17 mouse cellular contexts compared by ENCODE assay signal in the genomic region with DNA sequence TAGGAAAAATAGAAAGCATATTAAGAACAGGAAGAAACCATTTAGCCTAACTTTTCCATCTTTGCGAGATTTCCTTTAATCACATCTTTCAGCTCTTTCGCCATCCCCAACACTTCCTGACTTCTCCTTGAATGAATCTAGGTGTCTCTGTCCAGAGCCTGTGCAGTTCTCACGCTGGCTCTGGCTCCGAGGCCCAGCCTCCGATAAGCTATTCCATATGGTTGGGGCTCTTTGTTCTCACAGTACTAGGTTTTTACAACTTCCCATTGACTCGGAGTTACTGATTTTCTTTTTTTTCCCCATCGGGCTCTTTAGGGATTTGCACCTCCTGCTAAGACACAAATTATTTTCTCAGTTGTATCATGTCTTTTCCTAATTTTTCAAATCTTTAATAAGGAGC.
"Had no signal": no experiment of that assay in that cellular context is flagged by ENCODE, and none has a peak within 500 bp of the region (broad histone marks: within the 10 kb centered on the region; RNA-seq: fewer than 3 reads in every experiment).

No protein-coding gene starts in this region.

- H3K27ac ChIP-seq: intestine, embryonic 15.5 days; layer of hippocampus, adult 2 months; liver, embryonic 15.5 days; midbrain, embryonic 12.5 days; neural tube, embryonic 15.5 days had no signal

- H3K9ac ChIP-seq: intestine, embryonic 15.5 days; liver, embryonic 15.5 days; lung, embryonic 14.5 days; midbrain, embryonic 12.5 days; neural tube, embryonic 15.5 days had no signal

- H3K4me1 ChIP-seq: intestine, embryonic 15.5 days; liver, embryonic 15.5 days; midbrain, embryonic 12.5 days; neural tube, embryonic 15.5 days had no signal

- H3K9me3 ChIP-seq: intestine, embryonic 15.5 days; liver, embryonic 15.5 days; midbrain, embryonic 12.5 days; neural tube, embryonic 15.5 days had no signal

- DNase-seq: kidney, adult 18-20 months; kidney, postnatal 10 days; kidney, postnatal 4 days; left cerebral cortex, postnatal 4 days; lung, embryonic 14.5 days; lung, postnatal 10 days; lung, postnatal 4 days; right cerebral cortex, adult 18-20 months; right cerebral cortex, postnatal 25 days; thymus, postnatal 25 days had no signal

- H3K4me2 ChIP-seq: intestine, embryonic 15.5 days; liver, embryonic 11.5 days; liver, embryonic 15.5 days; lung, embryonic 14.5 days; midbrain, embryonic 12.5 days; neural tube, embryonic 15.5 days had no signal

- ATAC-seq: intestine, embryonic 15.5 days; midbrain, embryonic 16.5 days had no signal

- H3K36me3 ChIP-seq: intestine, embryonic 15.5 days; liver, embryonic 15.5 days; midbrain, embryonic 12.5 days; neural tube, embryonic 15.5 days had no signal

- H3K27me3 ChIP-seq: intestine, embryonic 15.5 days; liver, embryonic 15.5 days; neural tube, embryonic 15.5 days had no signal

- H3K4me3 ChIP-seq: intestine, embryonic 15.5 days; layer of hippocampus, adult 2 months; liver, embryonic 15.5 days; midbrain, embryonic 12.5 days; neural tube, embryonic 15.5 days had no signal
